Mouse (Mus musculus) hindbrain, embryonic 10.5 days (tissue): ENCODE data around the gene Alkbh6. TPM values are rescaled to one million over a fixed set of nuclear protein-coding genes. Genes with fewer than 3 reads are reported as not detected.
A peak's percentile ranks its signal among the peaks of the same experiment; 100 is the strongest.

Source experiments
- DNase-seq: peaks from one replicate; pipeline ENCODE4 v3.0.0-alpha.2; 2017; ENCODE audit warnings: low spot score
- H3K27ac ChIP-seq: fragments of 300-500 bp; sonication (generic); 2 replicates; pipeline ENCODE4 v1.5.1; 2016; ENCODE audit warnings: mild to moderate bottlenecking, moderate library complexity
- H3K27me3 ChIP-seq: fragments of 300-500 bp; sonication (generic); 2 replicates; pipeline ENCODE4 v1.6.1; 2016; ENCODE audit warnings: mild to moderate bottlenecking; ENCODE audit not compliant: poor library complexity, insufficient read depth, severe bottlenecking
- H3K36me3 ChIP-seq: fragments of 300-500 bp; sonication (generic); 2 replicates; pipeline ENCODE4 v1.6.1; 2016; ENCODE audit warnings: mild to moderate bottlenecking, moderate library complexity
- H3K4me1 ChIP-seq: fragments of 300-500 bp; sonication (generic); replicated peaks from 2 replicates; pipeline ENCODE4 v1.6.1; 2016; ENCODE audit warnings: mild to moderate bottlenecking
- H3K4me3 ChIP-seq: fragments of 300-500 bp; sonication (generic); 2 replicates; pipeline ENCODE4 v1.5.1; 2016; ENCODE audit warnings: mild to moderate bottlenecking, moderate library complexity
- H3K9me3 ChIP-seq: fragments of 300-500 bp; sonication (generic); 2 replicates; pipeline ENCODE4 v1.6.1; 2016; ENCODE audit warnings: mild to moderate bottlenecking, moderate library complexity
- WGBS: fragments of 180-500 bp; shearing (Covaris S2); methylation state at CpG from one replicate; pipeline ENCODE4 v1.1.7; 2016; 5-methylcytosine and 5-hydroxymethylcytosine counted together
- polyA plus RNA-seq: library from polyadenylated mRNA; unstranded; fragments of >200 nt; fragmentation: Nextera tagmentation; extraction: Ambion mirVana; gene quantifications from 2 replicates; pipeline ENCODE4 v1.2.1, GENCODE M21; 2016

The Alkbh6 gene
- polyA plus RNA-seq, 1 experiment from 2014 or later = 117 TPM

GRCm38 (mm10) chr7:30286701-30287410 lies 21.7 kb upstream of the Alkbh6 start:
- Histone ChIP-seq H3K4me1 (peaks cover 27% of the 10 kb centered on the region), H3K27ac (no peak overlapping the region), H3K4me3 (no peak overlapping the region), H3K27me3 (no peaks in the 10 kb centered on the region), H3K9me3 (no peaks in the 10 kb centered on the region), H3K36me3 (no peaks in the 10 kb centered on the region)
- WGBS = 73% methylated on average over 8 of the region's 8 CpGs
- DNase-seq = no peak

- 70% methylated on average over 6 of the region's 6 CpGs for WGBS
- peaks cover 4% of the 10 kb centered on the region for H3K36me3 ChIP-seq
- no peak overlapping the region for H3K4me3 ChIP-seq
- H3K4me1 ChIP-seq = peaks cover 38% of the 10 kb centered on the region
- DNase-seq = no peak
- H3K27ac ChIP-seq = no peak overlapping the region
- no peaks in the 10 kb centered on the region for H3K9me3 ChIP-seq
- no peaks in the 10 kb centered on the region for H3K27me3 ChIP-seq
Measured at GRCm38 (mm10) chr7:30288046-30288445, 20.5 kb upstream of the Alkbh6 start.

GRCm38 (mm10) chr7:30289071-30289713 lies 19.3 kb upstream of the Alkbh6 start:
- no peaks in the 10 kb centered on the region for H3K27me3 ChIP-seq
- no peak for DNase-seq
- peaks cover 47% of the 10 kb centered on the region for H3K4me1 ChIP-seq
- peaks cover 14% of the 10 kb centered on the region for H3K36me3 ChIP-seq
- H3K9me3 ChIP-seq = no peaks in the 10 kb centered on the region
- H3K4me3 ChIP-seq = peak overlapping the region; percentile 11
- peak overlapping the region; percentile 73 for H3K27ac ChIP-seq
- 68% methylated on average over 7 of the region's 7 CpGs for WGBS

GRCm38 (mm10) chr7:30289714-30290399 lies 18.7 kb upstream of the Alkbh6 start:
- Histone ChIP-seq H3K36me3 (peaks cover 20% of the 10 kb centered on the region), H3K27ac (peak overlapping the region; percentile 73), H3K27me3 (no peaks in the 10 kb centered on the region), H3K9me3 (no peaks in the 10 kb centered on the region), H3K4me1 (peaks cover 49% of the 10 kb centered on the region), H3K4me3 (peak overlapping the region; percentile 11)
- WGBS = 59% methylated on average over 10 of the region's 10 CpGs
- DNase-seq = peak; percentile 53

GRCm38 (mm10) chr7:30291215-30292131 lies 17.0 kb upstream of the Alkbh6 start, which contains the start of gene Clip3:
TSS of gene Clip3 (plus strand) at chr7:30291728.
- H3K4me3 ChIP-seq = peak within 1 kb of the TSS; percentile 85
- 7% methylated on average over 35 of the region's 35 CpGs for WGBS
- peaks cover 37% of the 10 kb centered on the region for H3K36me3 ChIP-seq
- DNase-seq = peak; percentile 86
- H3K4me1 ChIP-seq = peaks cover 49% of the 10 kb centered on the region
- H3K9me3 ChIP-seq = no peaks in the 10 kb centered on the region
- no peaks in the 10 kb centered on the region for H3K27me3 ChIP-seq
- H3K27ac ChIP-seq = peak within 1 kb of the TSS; percentile 95

- 0 out of 2 replicates have a peak overlapping the region, but pooled peaks have one; percentile 6 for H3K4me3 ChIP-seq
- H3K36me3 ChIP-seq = peaks cover 60% of the 10 kb centered on the region
- no peaks in the 10 kb centered on the region for H3K9me3 ChIP-seq
- DNase-seq = no peak
- H3K4me1 ChIP-seq = peaks cover 43% of the 10 kb centered on the region
- H3K27ac ChIP-seq = no peak overlapping the region
- WGBS = 83% methylated on average over 13 of the region's 13 CpGs
- no peaks in the 10 kb centered on the region for H3K27me3 ChIP-seq
Measured at GRCm38 (mm10) chr7:30293795-30294194, 14.7 kb upstream of the Alkbh6 start.

- no peak overlapping the region for H3K4me3 ChIP-seq
- 89% methylated on average over 5 of the region's 5 CpGs for WGBS
- no peaks in the 10 kb centered on the region for H3K9me3 ChIP-seq
- no peak for DNase-seq
- no peaks in the 10 kb centered on the region for H3K27me3 ChIP-seq
- no peak overlapping the region for H3K27ac ChIP-seq
- H3K36me3 ChIP-seq = peaks cover 65% of the 10 kb centered on the region
- peaks cover 40% of the 10 kb centered on the region for H3K4me1 ChIP-seq
Measured at GRCm38 (mm10) chr7:30294296-30294695, 14.2 kb upstream of the Alkbh6 start.

- H3K36me3 ChIP-seq = peaks cover 73% of the 10 kb centered on the region
- no peak overlapping the region for H3K27ac ChIP-seq
- no peak for DNase-seq
- H3K9me3 ChIP-seq = no peaks in the 10 kb centered on the region
- H3K27me3 ChIP-seq = no peaks in the 10 kb centered on the region
- peaks cover 32% of the 10 kb centered on the region for H3K4me1 ChIP-seq
- no peak overlapping the region; the same call in 1 of the 2 replicates for H3K4me3 ChIP-seq
- whole genome bisulfite sequencing = 73% methylated on average over 10 of the region's 10 CpGs
Measured at GRCm38 (mm10) chr7:30295103-30295502, 13.4 kb upstream of the Alkbh6 start.

- no peak for DNase-seq
- Histone ChIP-seq H3K27me3 (no peaks in the 10 kb centered on the region), H3K27ac (no peak overlapping the region), H3K4me1 (peaks cover 21% of the 10 kb centered on the region), H3K9me3 (no peaks in the 10 kb centered on the region), H3K36me3 (peaks cover 88% of the 10 kb centered on the region), H3K4me3 (no peak overlapping the region)
- WGBS = 96% methylated on average over 15 of the region's 15 CpGs
Measured at GRCm38 (mm10) chr7:30296816-30297215, 11.7 kb upstream of the Alkbh6 start.

- no peak overlapping the region for H3K4me3 ChIP-seq
- peaks cover 17% of the 10 kb centered on the region for H3K4me1 ChIP-seq
- peaks cover 92% of the 10 kb centered on the region for H3K36me3 ChIP-seq
- H3K27ac ChIP-seq = no peak overlapping the region
- no peak for DNase-seq
- no peaks in the 10 kb centered on the region for H3K27me3 ChIP-seq
- 86% methylated on average over 16 of the region's 16 CpGs for WGBS
- H3K9me3 ChIP-seq = no peaks in the 10 kb centered on the region
Measured at GRCm38 (mm10) chr7:30297266-30297665, 11.3 kb upstream of the Alkbh6 start.

- Histone ChIP-seq H3K27me3 (no peaks in the 10 kb centered on the region), H3K4me1 (no peaks in the 10 kb centered on the region), H3K27ac (no peak overlapping the region), H3K9me3 (peaks cover 7% of the 10 kb centered on the region; the same call in 1 of the 2 replicates), H3K36me3 (peaks cover 90% of the 10 kb centered on the region), H3K4me3 (no peak overlapping the region)
- peak; percentile 33 for DNase-seq
- WGBS = 55% methylated on average over 3 of the region's 3 CpGs
Measured at GRCm38 (mm10) chr7:30300914-30301313, 7.6 kb upstream of the Alkbh6 start.

- Histone ChIP-seq H3K4me1 (peaks cover 22% of the 10 kb centered on the region), H3K36me3 (peaks cover 64% of the 10 kb centered on the region), H3K9me3 (peaks cover 7% of the 10 kb centered on the region; the same call in 1 of the 2 replicates), H3K4me3 (no peak overlapping the region), H3K27me3 (no peaks in the 10 kb centered on the region), H3K27ac (no peak overlapping the region)
- WGBS = 92% methylated on average over 16 of the region's 16 CpGs
- DNase-seq = no peak
Measured at GRCm38 (mm10) chr7:30306083-30306779, 2.3 kb upstream of the Alkbh6 start.
